Mouse (Mus musculus): ENCODE results near the gene Tmco4. TPM values are rescaled to one million over a fixed set of nuclear protein-coding genes. Genes with fewer than 3 reads are reported as not detected.

Gene Tmco4
- polyA plus RNA-seq, 1 experiment from 2014 or later = 1.1 TPM

- peak overlapping the region; percentile 11 for H3K4me2 ChIP-seq (ENCODE audit: low read depth, low read length)
- peaks cover 16% of the 10 kb centered on the region for H3K4me1 ChIP-seq (ENCODE audit: control insufficient read depth, insufficient read depth, low read length)
- peak; percentile 57 for ATAC-seq (ENCODE audit: low read depth)
- no peaks in the 10 kb centered on the region for H3K27me3 ChIP-seq (ENCODE audit: control insufficient read depth, insufficient read depth, low read length)
- H3K36me3 ChIP-seq (ENCODE audit: control insufficient read depth, insufficient read depth, low read length) = no peaks in the 10 kb centered on the region
- H3K9ac ChIP-seq (replicated peaks; ENCODE audit: low read depth, low read length) = peak overlapping the region; percentile 12; the same call in 1 of the 2 replicates
- no peak overlapping the region for H3K4me3 ChIP-seq (ENCODE audit: low read depth, low read length)
- H3K9me3 ChIP-seq (ENCODE audit: control insufficient read depth, low read length) = no peaks in the 10 kb centered on the region
- WGBS = 25% methylated on average over 12 of the region's 12 CpGs
- no peak overlapping the region for H3K27ac ChIP-seq (ENCODE audit: low read depth, low read length)
Observed at GRCm38 (mm10) chr4:139082790-139083564, 110.3 kb downstream of the Tmco4 start.

GRCm38 (mm10) chr4:139085337-139085736 is 112.6 kb downstream of the Tmco4 start:
- ATAC-seq (ENCODE audit: low read depth) = no peak
- H3K4me2 ChIP-seq (ENCODE audit: low read depth, low read length) = no peak overlapping the region
- H3K4me3 ChIP-seq (ENCODE audit: low read depth, low read length) = no peak overlapping the region
- H3K9me3 ChIP-seq (ENCODE audit: control insufficient read depth, low read length) = no peaks in the 10 kb centered on the region
- no peaks in the 10 kb centered on the region for H3K27me3 ChIP-seq (ENCODE audit: control insufficient read depth, insufficient read depth, low read length)
- WGBS = 81% methylated on average over 11 of the region's 11 CpGs
- H3K4me1 ChIP-seq (ENCODE audit: control insufficient read depth, insufficient read depth, low read length) = peaks cover 16% of the 10 kb centered on the region
- H3K36me3 ChIP-seq (ENCODE audit: control insufficient read depth, insufficient read depth, low read length) = no peaks in the 10 kb centered on the region
- no peak overlapping the region for H3K9ac ChIP-seq (replicated peaks; ENCODE audit: low read depth, low read length)
- no peak overlapping the region for H3K27ac ChIP-seq (ENCODE audit: low read depth, low read length)

- no peaks in the 10 kb centered on the region for H3K36me3 ChIP-seq (ENCODE audit: control insufficient read depth, insufficient read depth, low read length)
- no peaks in the 10 kb centered on the region for H3K9me3 ChIP-seq (ENCODE audit: control insufficient read depth, low read length)
- 24% methylated on average over 5 of the region's 5 CpGs for WGBS
- no peaks in the 10 kb centered on the region for H3K27me3 ChIP-seq (ENCODE audit: control insufficient read depth, insufficient read depth, low read length)
- H3K27ac ChIP-seq (ENCODE audit: low read depth, low read length) = no peak overlapping the region
- H3K4me1 ChIP-seq (ENCODE audit: control insufficient read depth, insufficient read depth, low read length) = peaks cover 20% of the 10 kb centered on the region
- H3K4me2 ChIP-seq (ENCODE audit: low read depth, low read length) = no peak overlapping the region
- H3K4me3 ChIP-seq (ENCODE audit: low read depth, low read length) = no peak overlapping the region
- H3K9ac ChIP-seq (replicated peaks; ENCODE audit: low read depth, low read length) = no peak overlapping the region
- ATAC-seq (ENCODE audit: low read depth) = peak; percentile 52; the same call in 1 of the 2 replicates
Observed at GRCm38 (mm10) chr4:139086037-139086436, 113.3 kb downstream of the Tmco4 start.

- no peaks in the 10 kb centered on the region for H3K27me3 ChIP-seq (ENCODE audit: control insufficient read depth, insufficient read depth, low read length)
- no peak overlapping the region for H3K4me3 ChIP-seq (ENCODE audit: low read depth, low read length)
- no peak overlapping the region for H3K9ac ChIP-seq (replicated peaks; ENCODE audit: low read depth, low read length)
- ATAC-seq (ENCODE audit: low read depth) = no peak
- no peak overlapping the region for H3K27ac ChIP-seq (ENCODE audit: low read depth, low read length)
- 69% methylated on average over 4 of the region's 4 CpGs for WGBS
- no peaks in the 10 kb centered on the region for H3K36me3 ChIP-seq (ENCODE audit: control insufficient read depth, insufficient read depth, low read length)
- no peak overlapping the region for H3K4me2 ChIP-seq (ENCODE audit: low read depth, low read length)
- H3K9me3 ChIP-seq (ENCODE audit: control insufficient read depth, low read length) = no peaks in the 10 kb centered on the region
- H3K4me1 ChIP-seq (ENCODE audit: control insufficient read depth, insufficient read depth, low read length) = peaks cover 21% of the 10 kb centered on the region
Observed at GRCm38 (mm10) chr4:139086984-139087383, 114.3 kb downstream of the Tmco4 start.

GRCm38 (mm10) chr4:139088982-139089671 is 116.4 kb downstream of the Tmco4 start:
- Histone ChIP-seq H3K4me2 (ENCODE audit: low read depth, low read length) (no peak overlapping the region), H3K4me1 (ENCODE audit: control insufficient read depth, insufficient read depth, low read length) (peaks cover 13% of the 10 kb centered on the region; the same call in 1 of the 2 replicates), H3K4me3 (ENCODE audit: low read depth, low read length) (no peak overlapping the region), H3K9ac (replicated peaks; ENCODE audit: low read depth, low read length) (no peak overlapping the region), H3K9me3 (ENCODE audit: control insufficient read depth, low read length) (no peaks in the 10 kb centered on the region), H3K36me3 (ENCODE audit: control insufficient read depth, insufficient read depth, low read length) (no peaks in the 10 kb centered on the region), H3K27me3 (ENCODE audit: control insufficient read depth, insufficient read depth, low read length) (peaks cover 6% of the 10 kb centered on the region; the same call in 1 of the 2 replicates), H3K27ac (ENCODE audit: low read depth, low read length) (no peak overlapping the region)
- 62% methylated on average over 9 of the region's 9 CpGs for WGBS
- no peak for ATAC-seq (ENCODE audit: low read depth)

- H3K27ac ChIP-seq (ENCODE audit: low read depth, low read length) = no peak overlapping the region
- H3K36me3 ChIP-seq (ENCODE audit: control insufficient read depth, insufficient read depth, low read length) = no peaks in the 10 kb centered on the region
- H3K4me3 ChIP-seq (ENCODE audit: low read depth, low read length) = no peak overlapping the region
- 71% methylated on average over 15 of the region's 15 CpGs for WGBS
- H3K4me2 ChIP-seq (ENCODE audit: low read depth, low read length) = peak overlapping the region; percentile 91; the same call in 1 of the 2 replicates
- H3K9me3 ChIP-seq (ENCODE audit: control insufficient read depth, low read length) = no peaks in the 10 kb centered on the region
- H3K4me1 ChIP-seq (ENCODE audit: control insufficient read depth, insufficient read depth, low read length) = peaks cover 13% of the 10 kb centered on the region; the same call in 1 of the 2 replicates
- no peak overlapping the region for H3K9ac ChIP-seq (replicated peaks; ENCODE audit: low read depth, low read length)
- no peak for ATAC-seq (ENCODE audit: low read depth)
- H3K27me3 ChIP-seq (ENCODE audit: control insufficient read depth, insufficient read depth, low read length) = peaks cover 6% of the 10 kb centered on the region; the same call in 1 of the 2 replicates
Observed at GRCm38 (mm10) chr4:139090303-139090940, 117.7 kb downstream of the Tmco4 start.

GRCm38 (mm10) chr4:139091066-139091465 is 118.4 kb downstream of the Tmco4 start:
- Histone ChIP-seq H3K4me3 (ENCODE audit: low read depth, low read length) (peak overlapping the region; percentile 4; the same call in 1 of the 2 replicates), H3K27ac (ENCODE audit: low read depth, low read length) (peak overlapping the region; percentile 22; the same call in 1 of the 2 replicates), H3K36me3 (ENCODE audit: control insufficient read depth, insufficient read depth, low read length) (no peaks in the 10 kb centered on the region), H3K9ac (replicated peaks; ENCODE audit: low read depth, low read length) (no peak overlapping the region), H3K9me3 (ENCODE audit: control insufficient read depth, low read length) (no peaks in the 10 kb centered on the region), H3K27me3 (ENCODE audit: control insufficient read depth, insufficient read depth, low read length) (peaks cover 6% of the 10 kb centered on the region; the same call in 1 of the 2 replicates), H3K4me1 (ENCODE audit: control insufficient read depth, insufficient read depth, low read length) (peaks cover 13% of the 10 kb centered on the region; the same call in 1 of the 2 replicates), H3K4me2 (ENCODE audit: low read depth, low read length) (peak overlapping the region; percentile 91; the same call in 1 of the 2 replicates)
- WGBS = 24% methylated on average over 7 of the region's 7 CpGs
- ATAC-seq (ENCODE audit: low read depth) = no peak

- H3K27ac ChIP-seq (ENCODE audit: low read depth, low read length) = peak overlapping the region; percentile 75; the same call in 1 of the 2 replicates
- H3K9ac ChIP-seq (replicated peaks; ENCODE audit: low read depth, low read length) = peak overlapping the region; percentile 68
- H3K36me3 ChIP-seq (ENCODE audit: control insufficient read depth, insufficient read depth, low read length) = no peaks in the 10 kb centered on the region
- WGBS = 3% methylated on average over 28 of the region's 28 CpGs
- no peaks in the 10 kb centered on the region for H3K9me3 ChIP-seq (ENCODE audit: control insufficient read depth, low read length)
- peak overlapping the region; percentile 59 for H3K4me3 ChIP-seq (ENCODE audit: low read depth, low read length)
- peaks cover 6% of the 10 kb centered on the region; the same call in 1 of the 2 replicates for H3K27me3 ChIP-seq (ENCODE audit: control insufficient read depth, insufficient read depth, low read length)
- H3K4me2 ChIP-seq (ENCODE audit: low read depth, low read length) = peak overlapping the region; percentile 91
- peaks cover 13% of the 10 kb centered on the region; the same call in 1 of the 2 replicates for H3K4me1 ChIP-seq (ENCODE audit: control insufficient read depth, insufficient read depth, low read length)
- ATAC-seq (ENCODE audit: low read depth) = peak; percentile 66
Observed at GRCm38 (mm10) chr4:139091478-139092355, 119.0 kb downstream of the Tmco4 start.
